Mouse (Mus musculus) G1E-ER4 (cell line): Measurements from ENCODE around the gene Nudcd2. TPM values are rescaled to one million over a fixed set of nuclear protein-coding genes. Genes with fewer than 3 reads are reported as not detected.

Source experiments
- GATA1 ChIP-seq: IDR thresholded peaks from one replicate; pipeline ENCODE4 v1.8.0; 2012; ENCODE audit warnings: low read length, inconsistent platforms
- polyA plus RNA-seq: library from polyadenylated mRNA; stranded (reverse); fragments of >175 nt; gene quantifications from 2 replicates; pipeline ENCODE4 v1.2.3, GENCODE M21; 2012

The Nudcd2 gene
- polyA plus RNA-seq, result 64.1 and 92.1 TPM in 2 replicates

DNA sequence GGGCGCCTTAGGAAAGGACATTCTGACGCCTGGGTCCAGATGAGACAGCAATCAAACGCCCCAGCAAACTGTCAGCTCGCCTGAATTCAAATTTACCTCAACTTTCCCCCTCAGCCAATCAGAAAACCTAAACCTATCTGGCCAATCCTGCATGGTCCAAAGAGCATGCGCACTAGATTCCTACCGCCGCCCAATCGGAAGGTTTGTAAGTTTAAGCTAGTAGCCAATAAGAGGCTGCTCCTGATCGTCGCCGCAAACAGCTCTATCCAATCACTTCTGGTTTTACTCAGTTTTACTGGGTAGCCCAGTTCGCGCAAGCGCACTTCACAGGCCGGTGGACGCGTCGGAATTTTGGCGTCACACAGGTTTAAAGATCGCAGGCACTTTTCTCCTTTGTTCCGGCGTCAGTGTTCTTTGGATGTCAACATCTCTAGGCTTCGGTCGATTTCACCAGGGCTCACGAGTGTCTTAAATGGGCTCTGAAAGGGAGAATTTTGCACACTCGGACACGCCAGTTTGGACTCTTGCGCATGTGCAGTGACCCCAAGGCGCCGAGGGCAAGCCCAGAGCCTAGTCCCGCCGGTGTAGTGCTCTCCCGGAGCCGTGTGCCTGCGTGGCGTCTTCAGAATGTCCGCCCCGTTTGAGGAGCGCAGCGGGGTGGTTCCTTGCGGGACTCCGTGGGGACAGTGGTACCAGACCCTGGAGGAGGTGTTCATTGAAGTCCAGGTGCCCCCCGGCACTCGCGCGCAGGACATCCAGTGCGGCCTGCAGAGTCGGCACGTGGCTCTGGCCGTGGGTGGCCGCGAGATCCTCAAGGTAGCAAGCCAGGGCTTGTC lies at the start of gene Nudcd2, which contains the start of gene Hmmr:
Gene Nudcd2, plus strand, starts transcription at position 329 of the 836 bp plus-strand sequence.
Gene Hmmr, minus strand, starts transcription at position 84 of the 836 bp plus-strand sequence.
- no peak for TF ChIP-seq GATA1

DNA sequence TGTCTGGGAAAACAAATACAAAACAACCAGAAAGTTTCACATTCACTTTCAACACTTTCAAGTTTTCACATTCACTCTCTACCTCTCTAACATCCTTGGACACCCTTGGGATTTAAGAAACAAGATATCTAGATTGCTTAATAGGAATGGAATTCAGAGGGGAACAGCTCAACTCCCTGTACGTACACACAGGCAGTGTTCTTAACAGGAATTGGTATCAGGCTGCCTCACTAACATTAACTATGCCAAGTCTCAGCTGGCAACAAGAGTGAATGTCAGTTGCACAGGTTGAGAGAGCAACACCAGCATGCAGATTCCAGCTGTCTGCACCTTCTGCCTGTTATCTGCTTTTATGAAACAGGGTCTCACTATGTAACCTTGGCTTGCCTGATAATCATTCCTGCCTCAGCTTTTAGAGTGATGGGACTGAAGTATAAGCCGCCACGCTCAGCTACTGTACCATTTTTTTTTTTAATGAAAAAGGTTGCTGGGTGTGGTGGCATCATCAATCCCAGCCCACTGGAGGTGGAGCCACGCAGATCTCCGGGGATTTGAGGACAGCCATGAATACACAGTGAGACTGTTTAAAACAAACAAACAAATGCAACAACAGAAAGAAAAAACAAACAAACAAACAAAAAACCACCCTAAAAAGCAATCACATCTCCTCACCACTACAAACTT lies 42.9 kb upstream of the Nudcd2 start:
- TF ChIP-seq GATA1, result no peak

DNA sequence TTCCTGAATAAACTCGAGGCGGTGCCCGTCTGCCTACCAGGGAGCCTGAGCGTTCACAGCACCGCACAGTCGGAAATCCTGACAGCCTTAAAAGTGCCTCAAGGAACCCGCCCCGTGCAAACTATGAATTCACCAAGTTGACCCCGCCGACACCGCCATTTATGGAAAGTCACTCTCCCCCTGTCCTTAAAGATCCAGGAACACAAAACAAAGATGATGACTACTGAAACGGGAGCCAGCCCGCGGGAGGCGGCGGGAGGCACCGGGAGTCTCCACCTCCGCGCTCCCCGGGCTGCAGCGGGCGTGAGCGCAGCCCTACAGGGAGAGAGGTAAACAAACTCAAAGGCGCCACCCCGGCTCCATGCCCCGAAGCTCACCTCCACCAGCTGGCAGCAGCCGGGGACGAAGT lies 41.4 kb upstream of the Nudcd2 start:
- TF ChIP-seq GATA1, result no peak

DNA sequence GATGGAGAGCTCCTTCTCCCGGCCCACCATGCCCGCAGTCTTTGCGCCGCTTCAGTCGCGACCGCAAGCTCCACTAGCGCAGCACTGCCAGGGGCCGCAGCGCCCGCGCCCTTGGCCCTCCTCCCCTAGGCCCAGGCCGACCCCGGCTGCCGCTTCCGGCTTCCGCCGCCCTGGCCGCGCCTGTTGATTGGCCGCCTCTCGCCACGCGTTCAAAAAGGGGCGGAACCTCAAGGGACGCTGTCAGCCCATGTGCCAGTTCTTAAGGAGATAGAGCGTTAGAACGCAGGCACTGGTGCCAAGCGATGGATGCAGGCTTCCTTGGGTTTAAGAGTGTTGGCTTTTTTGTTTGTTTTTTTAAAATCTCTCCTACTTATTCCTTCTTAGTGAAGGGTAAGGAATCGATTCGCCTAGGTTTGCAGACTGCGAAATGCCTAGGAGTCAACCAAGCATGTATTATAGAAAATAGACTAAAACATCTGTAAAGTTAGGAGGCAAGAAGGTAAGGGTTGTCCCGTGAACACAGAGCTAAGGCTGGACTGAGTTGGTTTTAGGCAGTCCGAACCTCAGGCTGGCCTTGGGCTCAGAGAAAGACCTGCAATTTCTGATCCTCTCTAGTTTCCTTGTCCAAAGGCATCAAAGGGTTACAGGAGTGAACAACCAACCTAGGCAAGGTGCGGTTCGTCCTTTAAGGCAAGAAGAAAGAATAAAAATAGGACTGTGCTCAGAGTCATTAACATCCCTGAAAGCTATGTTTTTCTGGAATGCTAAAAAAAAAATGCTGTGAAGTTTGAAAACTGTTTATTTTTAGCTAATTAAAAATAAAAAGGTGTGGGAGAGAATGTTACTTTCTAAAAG lies 40.7 kb upstream of the Nudcd2 start:
- no peak for TF ChIP-seq GATA1

DNA sequence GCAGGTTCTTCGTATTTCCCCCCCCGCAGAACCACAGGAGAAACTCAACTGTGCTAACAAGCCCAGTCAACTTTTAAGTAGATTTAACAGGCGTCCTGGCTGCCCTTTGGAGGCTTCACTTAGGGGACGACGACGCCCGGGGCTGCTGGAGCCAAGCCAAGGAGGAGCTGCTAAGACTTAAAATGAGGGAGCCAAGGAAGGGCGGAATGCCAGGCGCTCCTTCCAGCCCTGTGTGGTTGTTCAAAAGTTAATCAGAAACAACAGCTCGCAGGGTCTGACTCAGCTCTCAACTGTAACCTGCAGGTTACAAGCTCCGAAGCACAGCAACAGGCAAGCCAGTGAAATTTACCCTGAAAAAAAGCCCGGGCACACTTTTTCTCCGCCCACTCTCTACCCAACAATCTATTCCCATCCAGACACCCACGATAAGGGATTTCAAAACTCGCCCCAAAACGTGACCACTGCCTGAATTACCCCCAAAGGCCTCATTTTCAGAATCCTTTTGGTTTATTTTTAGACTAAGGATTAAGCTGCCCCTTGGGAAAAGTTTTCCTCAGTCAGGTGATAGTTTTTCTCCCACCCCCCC lies 40.0 kb upstream of the Nudcd2 start:
- TF ChIP-seq GATA1, result no peak

DNA sequence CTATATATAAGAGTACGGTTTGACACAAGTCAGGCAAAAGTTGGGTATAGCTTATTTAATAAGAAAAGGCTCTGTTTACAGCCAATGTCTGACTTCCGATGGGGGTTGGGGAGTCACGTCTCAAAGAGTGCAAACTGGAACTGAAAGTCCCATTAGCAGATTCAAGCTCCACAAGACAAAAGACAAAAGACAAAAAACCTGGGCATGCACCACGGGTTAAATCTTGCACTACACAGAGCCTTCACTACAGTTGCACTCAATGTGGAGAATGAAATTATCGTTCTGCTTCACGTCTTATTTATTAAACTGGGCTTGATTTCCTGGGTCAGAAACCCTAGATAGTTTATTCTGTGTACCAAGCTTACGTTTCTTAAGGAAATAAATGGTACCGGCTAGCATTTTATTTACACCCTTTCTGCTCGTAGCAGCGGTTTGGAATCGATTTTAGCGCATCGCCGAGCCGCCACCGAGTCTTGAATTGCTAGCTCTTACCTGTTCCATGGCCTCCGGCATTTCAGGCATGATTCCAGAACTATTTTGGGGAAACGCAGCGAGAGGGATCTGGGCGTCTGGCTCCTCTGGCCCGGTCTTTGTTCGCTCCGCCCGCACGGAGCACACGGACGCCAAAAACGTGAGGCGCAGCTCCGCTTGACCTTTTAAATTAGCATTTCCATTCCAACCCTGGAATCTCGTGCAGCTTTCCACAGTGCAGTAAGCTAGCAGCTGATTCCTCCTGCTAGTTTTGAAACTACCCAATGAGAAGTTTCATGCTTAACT lies 39.0 kb upstream of the Nudcd2 start:
- no peak for TF ChIP-seq GATA1

DNA sequence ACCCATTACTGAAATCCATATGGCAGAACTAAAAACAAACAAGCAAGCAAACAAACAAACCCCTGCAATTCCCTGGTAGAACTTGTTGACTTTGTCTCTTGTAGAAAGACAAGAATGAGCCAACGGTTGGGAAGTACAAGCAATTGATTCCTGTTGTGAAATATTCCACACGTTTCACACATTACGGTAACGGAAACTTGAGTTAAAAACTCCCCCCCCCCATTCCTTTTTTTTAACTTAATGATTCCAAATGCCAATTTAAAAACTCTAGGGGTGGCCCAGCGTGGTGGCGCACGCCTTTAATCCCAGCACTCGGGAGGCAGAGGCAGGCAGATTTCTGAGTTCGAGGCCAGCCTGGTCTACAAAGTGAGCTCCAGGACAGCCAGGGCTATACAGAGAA lies 38.4 kb upstream of the Nudcd2 start, which contains the start of gene Mat2b:
Gene Mat2b, minus strand, starts transcription at position 101 of the 400 bp plus-strand sequence.
- no peak for TF ChIP-seq GATA1

DNA sequence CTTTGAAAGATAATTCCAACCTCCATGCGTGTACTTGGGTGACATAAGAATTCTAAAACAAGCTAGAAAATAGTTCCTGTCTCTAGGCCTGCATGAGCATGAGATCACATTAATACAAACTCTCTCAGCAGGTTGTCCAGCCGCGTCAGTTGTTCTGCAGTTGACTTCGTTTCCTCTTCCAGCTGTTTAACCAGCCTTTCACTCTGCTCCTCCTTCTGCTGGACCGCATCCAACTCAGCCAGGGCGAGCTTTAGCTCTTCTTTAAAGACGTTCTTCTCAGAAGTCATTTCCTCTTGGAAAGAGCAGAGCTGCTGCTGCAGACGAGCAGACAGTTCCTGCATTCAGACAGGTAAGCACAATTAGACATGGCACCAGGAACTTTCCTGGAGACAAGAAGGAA lies 19.6 kb upstream of the Nudcd2 start:
- TF ChIP-seq GATA1, result no peak

DNA sequence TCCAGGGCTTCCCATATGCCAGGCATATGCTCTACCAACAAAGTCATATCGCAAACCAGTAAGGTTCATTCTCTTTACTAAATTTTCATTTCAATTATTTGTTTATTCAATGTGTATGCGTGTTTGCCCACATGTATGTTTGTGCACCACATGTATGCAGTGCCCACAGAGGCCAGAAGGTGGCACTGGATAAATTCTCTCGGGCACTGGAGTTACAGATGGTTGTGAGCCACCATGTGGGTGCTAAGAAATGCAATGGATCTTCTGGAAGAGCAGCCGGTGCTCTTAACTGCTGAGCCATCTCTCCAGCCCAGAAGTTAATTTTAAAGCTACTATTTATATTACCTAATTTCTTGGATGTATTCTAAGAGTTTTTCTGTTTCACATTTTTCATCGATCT lies 17.9 kb upstream of the Nudcd2 start:
- TF ChIP-seq GATA1, result no peak

DNA sequence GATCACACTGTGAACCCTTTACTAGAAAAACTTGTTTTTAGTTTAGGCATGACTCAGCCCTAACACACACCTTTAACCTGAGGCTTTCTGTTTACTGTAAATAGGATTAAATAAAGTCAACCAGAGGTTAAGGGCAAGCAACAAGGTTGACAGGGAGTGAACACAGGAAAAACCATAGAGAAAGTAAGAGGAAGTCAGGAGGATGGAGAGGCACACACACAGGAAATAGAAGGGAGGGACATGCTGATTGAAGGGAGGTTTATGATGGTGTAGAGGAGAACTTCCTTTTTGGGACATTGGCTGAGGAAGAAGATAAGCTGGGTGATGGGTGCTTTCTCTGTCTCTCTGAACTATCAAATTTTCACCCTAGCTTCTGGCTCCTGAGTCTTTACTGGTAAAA lies 15.1 kb upstream of the Nudcd2 start:
- no peak for TF ChIP-seq GATA1

DNA sequence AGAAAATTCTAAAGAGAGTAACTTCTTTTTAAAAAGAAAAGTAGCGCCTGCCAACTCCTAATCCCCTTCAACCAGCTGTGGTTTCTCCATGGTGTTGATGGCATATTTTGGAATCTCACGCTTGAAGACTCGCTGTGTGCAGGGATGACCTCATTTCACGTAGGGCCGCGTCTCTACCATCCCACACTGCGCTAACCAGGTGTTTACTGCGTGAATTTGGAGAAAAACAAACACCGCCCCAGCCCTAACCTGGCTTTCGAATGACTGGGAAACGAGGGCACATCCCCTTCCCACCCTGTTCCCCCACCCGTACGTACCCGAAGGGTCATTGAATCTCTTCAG lies 499 bp upstream of the Nudcd2 start:
- no peak for TF ChIP-seq GATA1

DNA sequence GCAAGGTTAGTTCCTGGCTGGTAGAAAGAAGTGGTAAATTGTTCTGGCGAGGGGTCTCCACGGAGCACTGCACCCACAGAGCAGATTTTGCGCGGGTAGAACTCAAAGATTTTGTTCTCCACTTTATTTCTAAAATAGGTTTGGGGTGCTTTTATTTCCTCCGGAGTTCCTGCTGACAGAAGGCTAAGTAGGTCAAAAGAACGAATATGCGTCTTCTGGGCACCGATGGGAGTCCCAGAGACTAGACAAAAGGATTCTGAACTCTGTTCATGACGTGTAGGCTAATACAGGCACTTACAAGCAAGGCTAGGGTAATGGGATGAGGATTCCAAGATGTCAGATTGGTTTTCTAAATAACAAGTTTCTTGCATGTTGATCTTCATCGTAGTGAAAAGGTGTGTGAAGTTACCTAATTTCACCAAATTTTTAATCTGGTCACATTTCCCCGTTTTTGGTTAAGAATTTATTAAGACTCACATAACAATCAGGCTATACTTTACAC lies 835 bp downstream of the Nudcd2 start:
- TF ChIP-seq GATA1, result no peak

DNA sequence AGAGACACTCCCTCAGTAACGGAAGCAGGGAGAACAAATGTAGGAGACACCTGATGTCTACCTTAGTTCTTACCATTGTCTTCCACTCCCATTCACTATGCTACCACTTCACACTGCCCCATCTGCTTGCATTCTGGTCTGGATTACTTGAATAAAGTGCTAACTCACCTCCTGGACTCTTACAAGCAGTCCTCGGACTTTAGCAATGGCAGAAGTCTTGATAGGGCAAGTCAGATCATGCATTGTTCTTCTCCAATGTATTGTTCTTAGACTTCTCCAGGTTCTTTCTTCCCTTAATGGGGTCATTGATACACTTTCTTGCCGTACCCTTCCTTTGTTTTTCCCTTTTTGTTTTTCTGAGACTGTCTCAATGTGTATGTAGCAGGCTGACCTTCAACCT lies 3.9 kb downstream of the Nudcd2 start:
- TF ChIP-seq GATA1, result no peak

DNA sequence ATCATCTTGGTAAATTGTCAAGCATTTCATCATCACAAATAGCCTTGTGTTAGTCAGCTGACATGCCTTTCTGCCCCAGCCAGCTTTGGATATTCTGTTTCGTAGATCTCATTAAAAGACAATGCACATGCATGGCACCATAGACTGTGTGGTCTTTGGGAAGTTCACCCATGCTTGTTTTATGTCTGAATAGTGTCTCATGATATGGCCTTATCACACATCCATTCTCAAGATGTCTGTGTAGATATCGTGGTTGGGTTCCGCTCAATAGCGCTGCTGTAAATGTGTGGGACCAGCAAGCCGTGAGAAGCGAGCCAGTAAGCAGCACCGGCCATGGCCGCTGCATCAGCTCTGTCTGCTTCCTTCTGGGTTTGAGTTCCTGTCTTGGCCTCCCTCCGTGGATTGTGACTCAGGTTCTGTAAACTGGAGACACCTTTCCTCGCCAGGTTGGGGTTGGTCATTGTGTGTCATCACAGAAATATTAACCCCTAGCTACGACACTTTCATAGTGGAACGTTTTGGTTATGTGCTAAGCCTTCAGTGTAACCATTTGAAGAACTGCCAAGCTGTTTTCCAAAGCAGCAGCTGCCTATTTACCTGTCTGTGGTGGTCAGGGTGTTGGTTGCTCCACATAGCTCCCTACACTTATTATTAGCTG lies 8.3 kb downstream of the Nudcd2 start:
- peak; percentile 37 for TF ChIP-seq GATA1
